In the genomic region with DNA sequence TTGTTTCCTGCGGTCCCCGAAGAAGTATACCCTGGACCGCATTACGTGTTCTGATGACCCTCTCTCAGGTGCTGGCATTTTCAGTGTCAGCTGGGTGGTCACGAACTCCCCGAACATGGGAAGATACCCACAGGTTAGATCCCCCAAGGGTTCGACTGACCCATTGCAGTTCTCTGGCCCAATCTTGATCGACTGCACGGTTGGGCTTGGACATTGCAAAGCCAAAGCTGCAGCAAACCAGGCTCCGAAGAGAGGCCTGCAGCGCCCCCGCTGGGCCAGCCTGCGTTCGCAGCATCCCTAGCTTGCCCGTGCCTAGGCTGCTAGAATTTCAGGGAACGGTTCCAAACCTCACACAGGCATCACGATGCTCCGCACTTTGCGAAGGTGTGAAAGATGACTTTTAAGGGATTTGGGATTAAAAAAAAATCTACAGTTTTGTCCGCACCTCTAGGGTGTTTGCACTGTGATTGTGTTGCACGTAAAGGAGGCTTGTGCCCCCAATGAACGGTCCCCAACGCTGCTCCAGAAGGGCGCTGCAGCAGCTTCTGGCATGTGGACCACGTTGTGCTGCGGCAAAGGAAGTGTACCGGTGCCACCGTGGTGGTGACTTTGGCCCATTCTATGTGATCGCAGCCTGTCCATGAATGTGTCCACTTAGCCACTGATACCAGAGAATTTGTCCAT, we compare ENCODE assay signal across 9 mouse cellular contexts. TPM values are rescaled to one million over a fixed set of nuclear protein-coding genes. Genes with fewer than 3 reads are reported as not detected.
A peak's percentile ranks its signal among the peaks of the same experiment; 100 is the strongest.
DNase-seq lines count a peak whose midpoint lies in the region; ATAC-seq and TF ChIP-seq lines count a peak whose summit lies in the region.
"Had no signal": no experiment of that assay in that cellular context is flagged by ENCODE, and none has a peak within 500 bp of the region (broad histone marks: within the 10 kb centered on the region; RNA-seq: fewer than 3 reads in every experiment).

No protein-coding gene starts in this region.

- H3K9ac ChIP-seq in embryonic facial prominence, embryonic 12.5 days = peak overlapping the region; percentile 31; the same call in 1 of the 2 replicates
- no peak overlapping the region for H3K9ac ChIP-seq in intestine, postnatal 0 days (ENCODE audit: low read depth, low read length)
- no peak overlapping the region; the same call in 1 of the 2 replicates for H3K9ac ChIP-seq in limb, embryonic 11.5 days (ENCODE audit: low read length)
- peak overlapping the region; percentile 84 for H3K9ac ChIP-seq in midbrain, embryonic 13.5 days (replicated peaks)
- H3K9ac ChIP-seq in stomach, embryonic 14.5 days (replicated peaks; ENCODE audit: low read depth, low read length) = peak overlapping the region; percentile 18; the same call in 1 of the 2 replicates

- peaks cover 56% of the 10 kb centered on the region for H3K9me3 ChIP-seq in embryonic facial prominence, embryonic 12.5 days
- peaks cover 14% of the 10 kb centered on the region for H3K9me3 ChIP-seq in intestine, postnatal 0 days (ENCODE audit: control insufficient read depth)
- peaks cover 29% of the 10 kb centered on the region for H3K9me3 ChIP-seq in limb, embryonic 11.5 days (ENCODE audit: control insufficient read depth, low read length)
- peaks cover 41% of the 10 kb centered on the region for H3K9me3 ChIP-seq in midbrain, embryonic 13.5 days
- peaks cover 46% of the 10 kb centered on the region for H3K9me3 ChIP-seq in stomach, embryonic 14.5 days (ENCODE audit: control insufficient read depth, low read depth, low read length)

- H3K27me3 ChIP-seq in embryonic facial prominence, embryonic 12.5 days = no peaks in the 10 kb centered on the region
- no peaks in the 10 kb centered on the region; the same call in 1 of the 2 replicates for H3K27me3 ChIP-seq in intestine, postnatal 0 days (replicated peaks; ENCODE audit: control insufficient read depth, insufficient read depth, low read length)
- no peaks in the 10 kb centered on the region for H3K27me3 ChIP-seq in limb, embryonic 11.5 days (ENCODE audit: control insufficient read depth, insufficient read depth, low read length)
- no peaks in the 10 kb centered on the region for H3K27me3 ChIP-seq in midbrain, embryonic 13.5 days
- H3K27me3 ChIP-seq in stomach, embryonic 14.5 days (ENCODE audit: control insufficient read depth, insufficient read depth, low read length) = no peaks in the 10 kb centered on the region

- WGBS in embryonic facial prominence, embryonic 12.5 days = 50% methylated on average over 29 of the region's 29 CpGs
- 47% methylated on average over 29 of the region's 29 CpGs for WGBS in intestine, postnatal 0 days
- WGBS in limb, embryonic 11.5 days = 59% methylated on average over 29 of the region's 29 CpGs
- WGBS in midbrain, embryonic 13.5 days = 50% methylated on average over 29 of the region's 29 CpGs
- 48% methylated on average over 29 of the region's 29 CpGs for WGBS in stomach, embryonic 14.5 days

- DNase-seq in layer of hippocampus, adult 11-12 months (ENCODE audit: low spot score) = peak; percentile 75
- no peak for DNase-seq in layer of hippocampus, adult 9-10 months (ENCODE audit: low spot score)
- DNase-seq in heart, adult 11 months = peak; percentile 96
- DNase-seq in limb, embryonic 11.5 days (ENCODE audit: low spot score) = peak; percentile 86

- H3K4me2 ChIP-seq in embryonic facial prominence, embryonic 12.5 days (replicated peaks) = peak overlapping the region; percentile 55
- peak overlapping the region; percentile 61 for H3K4me2 ChIP-seq in intestine, postnatal 0 days (replicated peaks; ENCODE audit: low read depth)
- H3K4me2 ChIP-seq in limb, embryonic 11.5 days (ENCODE audit: low read depth, severe bottlenecking) = peak overlapping the region; percentile 61
- H3K4me2 ChIP-seq in midbrain, embryonic 13.5 days (replicated peaks) = peak overlapping the region; percentile 60
- peak overlapping the region; percentile 50 for H3K4me2 ChIP-seq in stomach, embryonic 14.5 days (replicated peaks; ENCODE audit: low read depth, low read length)

- TF ChIP-seq CTCF in intestine, postnatal 0 days (IDR thresholded peaks at IDR 0.05; ENCODE audit: low read depth) = peak; percentile 79

- H3K36me3 ChIP-seq in embryonic facial prominence, embryonic 12.5 days = peaks cover 3% of the 10 kb centered on the region; the same call in 1 of the 2 replicates
- no peaks in the 10 kb centered on the region for H3K36me3 ChIP-seq in intestine, postnatal 0 days (ENCODE audit: control insufficient read depth, insufficient read depth)
- H3K36me3 ChIP-seq in limb, embryonic 11.5 days (ENCODE audit: control insufficient read depth, insufficient read depth, low read length) = no peaks in the 10 kb centered on the region; the same call in 1 of the 2 replicates
- H3K36me3 ChIP-seq in midbrain, embryonic 13.5 days = peaks cover 9% of the 10 kb centered on the region; the same call in 1 of the 2 replicates
- H3K36me3 ChIP-seq in stomach, embryonic 14.5 days (ENCODE audit: control insufficient read depth, insufficient read depth, low read length) = no peaks in the 10 kb centered on the region; the same call in 1 of the 2 replicates

- ATAC-seq in embryonic facial prominence, embryonic 12.5 days (ENCODE audit: insufficient number of reproducible peaks, insufficient read depth, low FRiP score, low TSS enrichment) = peak; percentile 78
- 0 out of 2 replicates have a peak, but pooled peaks have one; percentile 20 for ATAC-seq in intestine, postnatal 0 days
- ATAC-seq in limb, embryonic 11.5 days (ENCODE audit: insufficient number of reproducible peaks, low FRiP score, low TSS enrichment, low read depth) = peak; percentile 59; the same call in 1 of the 2 replicates
- peak; percentile 70 for ATAC-seq in midbrain, embryonic 13.5 days
- 0 out of 2 replicates have a peak, but pooled peaks have one; percentile 39 for ATAC-seq in stomach, embryonic 14.5 days (ENCODE audit: insufficient number of reproducible peaks, insufficient read depth, low FRiP score, low read depth)

- peaks cover 23% of the 10 kb centered on the region; the same call in 1 of the 2 replicates for H3K4me1 ChIP-seq in embryonic facial prominence, embryonic 12.5 days
- no peaks in the 10 kb centered on the region for H3K4me1 ChIP-seq in intestine, postnatal 0 days (replicated peaks; ENCODE audit: control insufficient read depth, insufficient read depth, low read length)
- H3K4me1 ChIP-seq in limb, embryonic 11.5 days (ENCODE audit: control insufficient read depth, insufficient read depth, low read length) = peaks cover 5% of the 10 kb centered on the region; the same call in 1 of the 2 replicates
- peaks cover 48% of the 10 kb centered on the region for H3K4me1 ChIP-seq in midbrain, embryonic 13.5 days (replicated peaks)
- H3K4me1 ChIP-seq in stomach, embryonic 14.5 days (ENCODE audit: control insufficient read depth, insufficient read depth, low read length) = peaks cover 2% of the 10 kb centered on the region

- H3K4me3 ChIP-seq in embryonic facial prominence, embryonic 12.5 days = peak overlapping the region; percentile 61
- peak overlapping the region; percentile 43 for H3K4me3 ChIP-seq in intestine, postnatal 0 days (ENCODE audit: low read depth, low read length)
- H3K4me3 ChIP-seq in limb, embryonic 11.5 days (ENCODE audit: low read depth, low read length) = peak overlapping the region; percentile 67
- peak overlapping the region; percentile 63 for H3K4me3 ChIP-seq in midbrain, embryonic 13.5 days (replicated peaks)
- H3K4me3 ChIP-seq in stomach, embryonic 14.5 days (ENCODE audit: low read depth, low read length) = peak overlapping the region; percentile 46

- H3K27ac ChIP-seq in embryonic facial prominence, embryonic 12.5 days = peak overlapping the region; percentile 94
- H3K27ac ChIP-seq in intestine, postnatal 0 days (ENCODE audit: low read depth, low read length) = no peak overlapping the region
- H3K27ac ChIP-seq in limb, embryonic 11.5 days (replicated peaks; ENCODE audit: low read depth, low read length) = peak overlapping the region; percentile 91
- peak overlapping the region; percentile 92 for H3K27ac ChIP-seq in midbrain, embryonic 13.5 days
- peak overlapping the region; percentile 84; the same call in 1 of the 2 replicates for H3K27ac ChIP-seq in stomach, embryonic 14.5 days (ENCODE audit: low read length)
- H3K27ac ChIP-seq: macrophage had no signal

RNA-seq across cellular contexts. Expression of gene Mest, which starts 13.7 kb away (rescaled TPM):
- polyA plus RNA-seq in embryonic facial prominence, embryonic 12.5 days (2016; fragmentation: Nextera tagmentation; extraction: Ambion mirVana) = 1,207 and 1,222 TPM in 2 replicates
- polyA plus RNA-seq in intestine, postnatal 0 days (2015; fragmentation: Nextera tagmentation; extraction: Ambion mirVana) = 145 and 156 TPM in 2 replicates
- polyA plus RNA-seq in limb, embryonic 11.5 days (2014; fragmentation: Nextera tagmentation; extraction: Ambion mirVana) = 2,834 and 2,987 TPM in 2 replicates
- 409 and 424 TPM in 2 replicates for polyA plus RNA-seq in midbrain, embryonic 13.5 days (2015; fragmentation: Nextera tagmentation; extraction: Ambion mirVana)
- polyA plus RNA-seq in stomach, embryonic 14.5 days (2014; fragmentation: Nextera tagmentation; extraction: Ambion mirVana) = 1,146 and 1,247 TPM in 2 replicates

RNA-seq across cellular contexts. Expression of gene Cep41, which starts 43.5 kb away (rescaled TPM):
- 23.8 and 26.3 TPM in 2 replicates for polyA plus RNA-seq in embryonic facial prominence, embryonic 12.5 days (2016; fragmentation: Nextera tagmentation; extraction: Ambion mirVana)
- polyA plus RNA-seq in intestine, postnatal 0 days (2015; fragmentation: Nextera tagmentation; extraction: Ambion mirVana) = 3.7 and 4.4 TPM in 2 replicates
- polyA plus RNA-seq in limb, embryonic 11.5 days (2014; fragmentation: Nextera tagmentation; extraction: Ambion mirVana) = 43.2 and 48.9 TPM in 2 replicates
- polyA plus RNA-seq in midbrain, embryonic 13.5 days (2015; fragmentation: Nextera tagmentation; extraction: Ambion mirVana) = 15.5 and 17.1 TPM in 2 replicates
- 10.8 and 12.9 TPM in 2 replicates for polyA plus RNA-seq in stomach, embryonic 14.5 days (2014; fragmentation: Nextera tagmentation; extraction: Ambion mirVana)

Comparison
In these comparisons a context has a peak if more than half of its experiments do, and no peak if none do; other contexts are left out.
1. ATAC-seq: peak in every context shown above with its lines; median percentile 78 in embryonic facial prominence, embryonic 12.5 days; 70 in midbrain, embryonic 13.5 days; 59 in limb, embryonic 11.5 days; 39 in stomach, embryonic 14.5 days; 20 in intestine, postnatal 0 days.
2. H3K9ac ChIP-seq: peak in embryonic facial prominence, embryonic 12.5 days (single experiment), midbrain, embryonic 13.5 days (single experiment) and stomach, embryonic 14.5 days (single experiment); none in intestine, postnatal 0 days (single experiment) and limb, embryonic 11.5 days (single experiment).
3. Peak in every context shown above with its lines, with median percentiles within 50 percentile points of each other: H3K4me2 ChIP-seq and H3K4me3 ChIP-seq.